Mouse (Mus musculus) neutrophil, adult 83 days (primary cell): ENCODE measurements around the gene Gm9887. TPM values are rescaled to one million over a fixed set of nuclear protein-coding genes. Genes with fewer than 3 reads are reported as not detected.

Source experiments
- total RNA-seq, 2 experiments: library from RNA; stranded (reverse); gene quantifications; one replicate each; pipeline ENCODE4 v1.2.4; 2023

Gm9887 gene
- total RNA-seq, result not detected

DNA sequence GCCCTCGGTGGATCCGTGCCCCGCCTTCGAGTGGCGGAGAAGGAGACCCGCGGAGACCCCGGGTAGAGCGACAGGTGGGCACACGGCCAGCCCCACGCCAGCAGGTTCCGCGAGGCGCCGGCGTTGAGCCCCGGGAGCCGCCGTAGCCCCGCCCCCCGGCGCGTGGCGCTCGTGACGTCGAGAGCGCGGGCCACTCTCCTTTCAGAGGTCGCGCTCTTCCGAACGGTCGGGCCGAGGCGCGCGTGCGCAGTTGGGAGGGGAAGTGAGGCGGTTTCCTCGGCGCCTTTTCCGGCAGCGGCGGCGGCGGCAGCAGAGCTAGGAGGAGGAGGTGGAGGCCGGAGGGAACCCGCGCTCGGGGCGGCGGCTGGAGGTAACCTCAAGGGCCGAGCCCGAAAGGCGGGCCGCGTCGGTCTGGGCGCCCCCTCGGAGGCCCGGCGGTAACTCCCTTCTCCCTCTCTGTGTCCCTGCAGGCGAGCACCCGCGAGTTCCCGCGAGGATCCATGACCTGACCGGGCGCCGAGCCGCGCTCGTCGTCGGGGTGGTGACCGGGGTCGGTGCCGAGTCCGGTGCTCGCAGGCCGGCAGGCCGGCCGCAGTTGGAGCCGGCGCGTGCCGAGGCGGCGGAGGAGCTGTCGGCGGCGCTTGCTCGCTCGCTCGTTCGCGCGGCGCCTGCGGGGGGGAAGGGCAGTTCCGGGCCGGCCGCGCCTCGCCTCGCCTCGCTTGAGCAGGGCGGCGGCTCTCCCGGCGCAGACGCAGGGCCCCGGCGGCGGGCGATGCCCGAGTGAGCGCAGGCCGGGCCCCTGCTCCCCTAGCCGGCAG lies at the start of gene Gm9887, which contains the start of gene Arf6:
TSS of gene Gm9887 (minus strand) at position 605 of the 818 bp plus-strand sequence.
TSS of gene Arf6 (plus strand) at position 297 of the 818 bp plus-strand sequence.

DNA sequence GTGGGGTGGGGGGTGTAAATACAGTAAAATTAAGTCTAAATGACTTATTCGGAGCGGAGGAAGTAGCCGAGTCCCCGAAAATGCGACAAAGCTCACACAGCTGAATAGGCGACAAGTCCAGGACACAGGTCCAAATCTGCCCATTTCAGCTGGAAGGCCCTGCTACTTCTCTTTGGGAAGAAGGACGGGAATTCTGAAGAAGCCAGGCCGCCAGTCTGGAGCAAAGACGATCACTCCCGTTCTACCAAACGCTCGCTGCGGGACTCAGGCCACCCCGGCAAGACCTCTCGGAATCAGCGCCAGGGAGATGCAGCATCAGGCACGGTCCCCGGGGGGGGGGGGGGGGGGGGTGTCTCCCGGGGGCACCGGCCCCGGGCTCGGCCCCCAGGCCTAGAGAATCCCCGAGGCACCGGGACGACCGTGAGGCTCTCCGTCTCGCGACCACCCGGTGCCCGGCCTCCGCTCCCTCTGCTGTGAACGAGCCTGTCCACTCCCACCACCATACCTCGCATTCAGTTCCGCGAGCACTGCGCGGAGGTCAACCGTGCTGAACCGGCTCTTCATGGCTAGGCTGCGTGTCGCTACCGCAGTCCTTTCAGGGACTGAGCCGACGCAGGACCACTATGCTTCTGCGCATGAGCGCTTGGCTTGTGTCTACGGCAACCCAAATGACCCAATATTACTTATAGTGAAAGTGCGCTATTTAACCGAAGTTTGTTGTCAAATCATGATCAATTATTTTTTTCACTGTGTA lies 15.5 kb downstream of the Gm9887 start, which contains the start of gene Nemf:
TSS of gene Nemf (minus strand) at position 620 of the 754 bp plus-strand sequence.

Other genes with a start within 250 kb of the Gm9887 start
- 1,000 to 10,000 TPM; 1,662 to 1,683 TPM for gene Rps29, start 213.3 kb downstream of the Gm9887 start, total RNA-seq
- 1 to 10 TPM; 4.7 to 5.9 TPM for gene Lrr1, start 203.6 kb downstream of the Gm9887 start, total RNA-seq
- 100 to 1,000 TPM; 236 to 244 TPM for gene Rpl36al, start 188.4 kb downstream of the Gm9887 start, total RNA-seq
- gene Mgat2, start 188.3 kb downstream of the Gm9887 start, total RNA-seq, result 10 to 100 TPM; 31.6 to 34.1 TPM
- gene Gm49383, start 175.4 kb downstream of the Gm9887 start, total RNA-seq, result 1 to 10 TPM; 5.2 to 5.5 TPM
- 1 to 10 TPM; 1.5 to 1.8 TPM for gene Dnaaf2, start 174.0 kb downstream of the Gm9887 start, total RNA-seq
- 1 to 10 TPM; 7.3 to 7.7 TPM for gene Gm49384, start 168.2 kb downstream of the Gm9887 start, total RNA-seq
- gene Pole2, start 144.3 kb downstream of the Gm9887 start, total RNA-seq, result 10 to 100 TPM; 11.0 to 11.7 TPM
- gene Klhdc1, start 131.3 kb downstream of the Gm9887 start, total RNA-seq, result 1 to 10 TPM in 1 of 2 experiments, under 1 TPM in 1; 0.51 to 1.0 TPM
- 10 to 100 TPM; 21.8 to 22.7 TPM for gene Klhdc2, start 75.8 kb downstream of the Gm9887 start, total RNA-seq
- gene Nemf, start 15.3 kb downstream of the Gm9887 start, total RNA-seq, result 10 to 100 TPM; 28.9 to 36.5 TPM
- gene Arf6, start 308 bp downstream of the Gm9887 start, total RNA-seq, result 100 to 1,000 TPM; 129 to 130 TPM
- gene Vcpkmt, start 210.6 kb upstream of the Gm9887 start, total RNA-seq, result 1 to 10 TPM; 3.6 to 4.1 TPM